Mouse (Mus musculus): Measurements from ENCODE around the gene C1qtnf2. TPM values are rescaled to one million over a fixed set of nuclear protein-coding genes. Genes with fewer than 3 reads are reported as not detected.

C1qtnf2 gene
- polyA plus RNA-seq, 1 experiment from 2014 or later = 0.45 TPM

DNA sequence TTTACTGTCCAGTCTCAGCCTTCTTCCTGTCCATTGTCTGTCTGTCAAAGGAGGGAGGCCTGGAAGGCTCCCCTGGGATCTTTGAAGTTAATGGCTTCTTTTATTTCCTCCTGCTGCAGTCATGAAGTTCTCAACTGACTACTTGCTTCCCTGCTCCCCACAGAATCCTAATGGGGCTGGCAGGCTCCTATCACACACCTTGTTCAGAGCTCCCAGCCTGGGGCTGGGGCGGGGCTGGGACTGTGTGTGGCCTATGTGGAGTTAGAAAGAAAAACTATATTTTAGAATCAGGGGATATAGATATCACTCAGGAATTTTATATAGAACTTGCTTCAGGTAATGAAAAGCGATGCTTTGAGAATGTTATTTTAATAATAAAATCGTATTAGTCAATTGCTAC, 46.4 kb downstream of the C1qtnf2 start:
- WGBS = 83% methylated on average over 3 of the region's 3 CpGs

DNA sequence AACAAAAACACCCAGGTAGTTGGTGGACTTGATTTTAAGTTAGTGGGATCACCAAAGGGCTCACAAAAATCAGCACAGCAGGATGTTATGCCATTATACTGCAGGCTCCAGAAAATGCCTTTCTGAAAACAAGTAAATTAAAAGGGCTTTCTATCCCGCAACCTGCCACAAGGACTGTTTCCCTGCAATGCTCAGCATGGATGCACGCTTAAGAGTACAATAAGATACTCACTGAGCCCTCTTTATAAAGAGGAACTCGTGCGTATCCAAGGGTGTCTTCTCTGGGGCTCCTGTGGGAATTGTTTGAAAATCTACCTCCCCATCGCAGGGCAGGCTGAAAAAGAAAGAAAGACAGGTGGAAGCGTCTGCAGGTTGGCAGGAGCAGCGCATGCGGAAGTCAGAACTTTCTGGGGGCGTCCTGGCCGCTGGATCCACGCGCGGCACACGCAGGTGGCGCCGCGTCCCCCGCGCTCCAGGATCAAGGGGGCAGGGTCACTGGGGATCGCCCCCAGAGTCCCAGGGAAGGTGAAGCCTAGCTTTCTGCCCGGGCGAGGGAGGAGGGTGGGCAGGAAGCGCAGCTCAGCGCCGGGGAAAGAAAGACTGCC, 54.1 kb downstream of the C1qtnf2 start:
- Histone ChIP-seq H3K27ac (peak overlapping the region; percentile 99), H3K4me3 (peak overlapping the region; percentile 81), H3K36me3 (peaks cover 29% of the 10 kb centered on the region), H3K27me3 (ENCODE audit: low read depth, poor library complexity, severe bottlenecking) (no peaks in the 10 kb centered on the region), H3K4me1 (peaks cover 31% of the 10 kb centered on the region), H3K9me3 (replicated peaks) (no peaks in the 10 kb centered on the region)
- WGBS = under 1% methylated on average over 25 of the region's 25 CpGs
- DNase-seq (ENCODE audit: low spot score) = no peak

More for the DNA sequence above, 46.4 kb downstream of the C1qtnf2 start:
- no peaks in the 10 kb centered on the region for H3K27me3 ChIP-seq (ENCODE audit: low read depth, poor library complexity, severe bottlenecking)
- H3K9me3 ChIP-seq (replicated peaks) = no peaks in the 10 kb centered on the region
- no peak overlapping the region for H3K27ac ChIP-seq
- no peaks in the 10 kb centered on the region for H3K36me3 ChIP-seq
- peaks cover 17% of the 10 kb centered on the region for H3K4me1 ChIP-seq
- no peak for DNase-seq (ENCODE audit: low spot score)
- H3K4me3 ChIP-seq = no peak overlapping the region

DNA sequence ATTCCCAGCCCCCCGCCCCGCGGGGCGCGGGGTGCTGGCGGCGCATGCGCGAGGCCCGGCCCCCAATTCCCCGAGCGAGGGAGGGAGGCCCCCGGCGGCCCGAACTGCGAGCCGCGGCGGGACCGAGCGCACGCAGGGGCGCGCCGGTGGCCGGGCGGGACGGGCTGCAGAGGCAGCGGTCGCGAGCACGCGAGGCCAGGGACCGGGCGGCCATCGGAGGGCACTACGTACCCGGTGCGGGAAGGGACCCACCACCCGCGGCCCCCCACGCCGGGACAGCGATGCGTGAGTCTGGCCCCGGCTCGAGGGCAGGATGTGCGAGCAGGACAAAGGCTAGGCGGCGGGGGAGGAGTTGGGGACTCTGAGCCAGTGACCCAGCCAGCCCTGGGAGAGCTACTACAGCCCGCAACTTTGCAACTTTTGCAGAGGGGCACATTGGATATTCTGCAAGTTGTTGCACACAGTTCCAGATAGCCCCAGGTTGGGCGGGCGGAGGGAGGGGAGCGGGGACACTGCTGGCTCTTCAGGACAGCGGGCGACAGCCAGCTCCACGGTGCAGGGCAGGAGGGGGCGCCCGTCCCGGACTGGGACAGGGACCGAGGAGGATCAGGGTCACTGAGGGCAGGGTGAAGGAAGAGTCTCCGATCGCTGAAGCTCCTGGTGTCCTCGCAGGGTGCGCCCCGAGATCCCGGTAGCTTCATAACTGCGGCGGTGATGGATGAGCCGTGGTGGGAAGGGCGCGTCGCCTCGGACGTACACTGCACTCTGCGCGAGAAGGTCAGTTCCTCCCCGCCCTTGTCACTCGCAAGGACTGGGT, 54.8 kb downstream of the C1qtnf2 start, which contains the start of gene Ccnjl:
Gene Ccnjl (plus strand): TSS at position 102 of the 817 bp plus-strand sequence.
- H3K27me3 ChIP-seq (ENCODE audit: low read depth, poor library complexity, severe bottlenecking) = no peaks in the 10 kb centered on the region
- H3K4me3 ChIP-seq = peak within 1 kb of the TSS; percentile 81
- H3K27ac ChIP-seq = peak within 1 kb of the TSS; percentile 99
- WGBS = under 1% methylated on average over 78 of the region's 79 CpGs
- DNase-seq (ENCODE audit: low spot score) = peak; percentile 88
- peaks cover 31% of the 10 kb centered on the region for H3K4me1 ChIP-seq
- peaks cover 36% of the 10 kb centered on the region for H3K36me3 ChIP-seq
- no peaks in the 10 kb centered on the region for H3K9me3 ChIP-seq (replicated peaks)

DNA sequence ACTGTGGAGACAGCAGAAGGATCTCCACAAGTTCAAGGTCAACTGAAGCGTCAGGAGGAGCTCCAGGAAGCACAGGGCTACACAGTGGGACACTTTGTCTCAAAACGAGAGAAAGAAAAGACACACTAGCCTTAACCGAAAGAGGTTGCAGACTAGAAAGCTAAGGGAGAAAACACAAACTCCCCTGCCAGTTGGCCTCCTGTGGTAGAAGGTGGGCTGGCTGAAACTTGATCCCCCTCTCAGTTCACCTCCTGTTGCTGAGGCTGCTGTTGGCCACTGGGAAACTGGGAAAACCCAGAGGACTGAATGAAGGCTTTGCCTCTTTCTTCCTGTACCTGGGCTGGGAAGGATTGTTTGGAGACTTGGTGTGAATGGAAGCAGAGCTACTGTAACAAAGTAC, 56.0 kb downstream of the C1qtnf2 start:
- peak overlapping the region; percentile 99 for H3K27ac ChIP-seq
- peaks cover 47% of the 10 kb centered on the region for H3K36me3 ChIP-seq
- H3K4me1 ChIP-seq = peaks cover 31% of the 10 kb centered on the region
- no peaks in the 10 kb centered on the region for H3K27me3 ChIP-seq (ENCODE audit: low read depth, poor library complexity, severe bottlenecking)
- peak overlapping the region; percentile 81 for H3K4me3 ChIP-seq
- no peaks in the 10 kb centered on the region for H3K9me3 ChIP-seq (replicated peaks)
- peak; percentile 57 for DNase-seq (ENCODE audit: low spot score)
- 9% methylated on average over 3 of the region's 3 CpGs for WGBS

DNA sequence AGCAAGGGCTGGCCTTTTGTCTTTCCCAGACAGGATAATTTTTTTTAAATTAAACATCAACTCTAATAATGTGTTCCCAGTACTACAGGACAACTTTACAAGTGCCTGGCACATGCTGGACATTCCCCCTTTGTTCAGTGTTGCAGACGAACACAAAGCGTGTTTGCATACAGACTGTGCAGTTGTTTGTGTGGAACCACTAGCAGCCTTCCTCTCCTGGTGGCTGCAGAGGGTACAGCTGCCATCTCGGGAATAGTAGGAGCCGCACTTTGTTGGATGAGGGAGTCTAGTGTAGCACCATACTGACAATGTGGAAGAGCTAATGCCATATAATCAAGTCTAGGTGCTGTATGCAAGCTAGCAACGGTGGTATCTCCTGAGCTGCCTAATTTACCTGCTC, 57.5 kb downstream of the C1qtnf2 start:
- H3K4me1 ChIP-seq = peaks cover 31% of the 10 kb centered on the region
- no peaks in the 10 kb centered on the region for H3K9me3 ChIP-seq (replicated peaks)
- H3K27me3 ChIP-seq (ENCODE audit: low read depth, poor library complexity, severe bottlenecking) = no peaks in the 10 kb centered on the region
- no peak overlapping the region for H3K4me3 ChIP-seq
- peaks cover 63% of the 10 kb centered on the region for H3K36me3 ChIP-seq
- WGBS = 86% methylated on average over 5 of the region's 5 CpGs
- no peak overlapping the region for H3K27ac ChIP-seq
- DNase-seq (ENCODE audit: low spot score) = no peak

DNA sequence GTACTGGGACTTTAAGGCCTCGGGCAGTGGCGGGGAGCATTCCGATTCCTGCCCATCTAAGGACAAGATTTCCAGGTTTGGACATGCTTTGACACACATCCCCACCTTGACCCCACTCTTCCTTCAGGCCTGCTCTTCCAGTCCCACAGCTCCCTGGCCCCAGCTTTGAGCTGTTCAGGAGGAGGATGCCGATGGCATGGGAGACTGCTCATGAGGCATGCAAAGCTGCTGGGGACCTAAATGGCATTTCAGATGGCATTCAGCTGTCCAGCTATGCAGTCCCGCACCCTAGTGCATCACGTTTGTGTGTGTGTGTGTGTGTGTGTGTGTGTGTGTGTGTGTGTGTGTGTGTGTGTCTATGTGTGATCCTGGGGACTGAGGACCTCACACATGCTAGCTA, 63.0 kb downstream of the C1qtnf2 start:
- H3K4me3 ChIP-seq = no peak overlapping the region
- no peaks in the 10 kb centered on the region for H3K27me3 ChIP-seq (ENCODE audit: low read depth, poor library complexity, severe bottlenecking)
- H3K4me1 ChIP-seq = peaks cover 35% of the 10 kb centered on the region
- DNase-seq (ENCODE audit: low spot score) = no peak
- H3K36me3 ChIP-seq = peaks cover 86% of the 10 kb centered on the region
- 83% methylated on average over 6 of the region's 6 CpGs for WGBS
- H3K9me3 ChIP-seq (replicated peaks) = no peaks in the 10 kb centered on the region
- no peak overlapping the region for H3K27ac ChIP-seq

DNA sequence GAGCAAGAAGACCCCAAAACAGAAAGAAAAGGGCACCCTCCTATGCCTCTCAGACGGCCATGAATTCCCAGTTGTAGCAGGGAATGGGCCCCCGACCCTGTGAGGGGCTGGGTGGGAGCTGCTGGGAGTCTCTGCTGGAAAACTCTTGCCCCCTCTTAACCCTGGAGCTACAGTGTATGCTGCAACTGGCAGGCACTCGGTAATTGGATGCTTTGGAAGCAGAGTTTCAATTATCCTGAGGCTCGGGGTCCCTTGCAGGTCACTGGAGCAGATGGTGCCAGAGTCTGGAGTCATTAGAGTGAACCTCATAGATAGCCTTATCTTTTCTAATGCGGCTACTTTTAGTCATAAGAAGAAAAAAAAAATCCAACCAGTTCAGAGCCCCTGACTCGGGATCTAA, 65.8 kb downstream of the C1qtnf2 start:
- Histone ChIP-seq H3K4me1 (peaks cover 35% of the 10 kb centered on the region), H3K4me3 (no peak overlapping the region), H3K36me3 (peaks cover 86% of the 10 kb centered on the region), H3K27me3 (ENCODE audit: low read depth, poor library complexity, severe bottlenecking) (no peaks in the 10 kb centered on the region), H3K27ac (no peak overlapping the region), H3K9me3 (replicated peaks) (no peaks in the 10 kb centered on the region)
- WGBS = 12% methylated on average over 6 of the region's 6 CpGs
- peak; percentile 46 for DNase-seq (ENCODE audit: low spot score)

Other genes with a start within 250 kb of the C1qtnf2 start
- gene Pttg1, start 48.0 kb upstream of the C1qtnf2 start, polyA plus RNA-seq (2016; fragmentation: Nextera tagmentation; extraction: Ambion mirVana) = 86.4 and 104 TPM in 2 replicates
- gene Slu7, start 40.5 kb upstream of the C1qtnf2 start, polyA plus RNA-seq (2016; fragmentation: Nextera tagmentation; extraction: Ambion mirVana) = 49.2 and 59.9 TPM in 2 replicates
- gene Ccnjl, start 54.5 kb downstream of the C1qtnf2 start, polyA plus RNA-seq (2016; fragmentation: Nextera tagmentation; extraction: Ambion mirVana) = 36.3 and 40.6 TPM in 2 replicates
- gene 4933415A04Rik, start 112.8 kb downstream of the C1qtnf2 start, polyA plus RNA-seq (2016; fragmentation: Nextera tagmentation; extraction: Ambion mirVana) = 9.7 and 11.2 TPM in 2 replicates
- gene Fabp6, start 127.3 kb downstream of the C1qtnf2 start, polyA plus RNA-seq (2016; fragmentation: Nextera tagmentation; extraction: Ambion mirVana) = not detected in 2 replicates
- gene Pwwp2a, start 207.7 kb downstream of the C1qtnf2 start, polyA plus RNA-seq (2016; fragmentation: Nextera tagmentation; extraction: Ambion mirVana) = 30.6 and 34.4 TPM in 2 replicates

All from limb, embryonic 10.5 days (tissue).